Mouse (Mus musculus) neural tube, embryonic 15.5 days (tissue): Measurements from ENCODE around the gene Gab3. TPM values are rescaled to one million over a fixed set of nuclear protein-coding genes. Genes with fewer than 3 reads are reported as not detected.

Experiments
- ATAC-seq: fragments of 200-750 bp; cut with Nextera tagmentation; 2 replicates; pipeline ENCODE4 v1.8.0; 2017; ENCODE audit warnings: mild to moderate bottlenecking, moderate TSS enrichment, moderate library complexity; ENCODE audit not compliant: low FRiP score
- H3K27ac ChIP-seq: fragments of 300-500 bp; sonication (generic); replicated peaks from 2 replicates; pipeline ENCODE4 v1.5.1; 2015; ENCODE audit warnings: mild to moderate bottlenecking, inconsistent platforms
- H3K27me3 ChIP-seq: fragments of 300-500 bp; sonication (generic); replicated peaks from 2 replicates; pipeline ENCODE4 v1.6.1; 2015; ENCODE audit warnings: inconsistent platforms
- H3K36me3 ChIP-seq: fragments of 300-500 bp; sonication (generic); 2 replicates; pipeline ENCODE4 v1.6.1; 2015; ENCODE audit warnings: inconsistent platforms
- H3K4me1 ChIP-seq: fragments of 300-500 bp; sonication (generic); 2 replicates; pipeline ENCODE4 v1.6.1; 2015; ENCODE audit warnings: inconsistent platforms
- H3K4me2 ChIP-seq: fragments of 300-500 bp; sonication (generic); 2 replicates; pipeline ENCODE4 v1.6.1; 2015; ENCODE audit warnings: inconsistent platforms, mild to moderate bottlenecking, moderate library complexity
- H3K4me3 ChIP-seq: fragments of 300-500 bp; sonication (generic); replicated peaks from 2 replicates; pipeline ENCODE4 v1.5.1; 2015; ENCODE audit warnings: mild to moderate bottlenecking, inconsistent platforms
- H3K9ac ChIP-seq: fragments of 300-500 bp; sonication (generic); replicated peaks from 2 replicates; pipeline ENCODE4 v1.6.1; 2015; ENCODE audit warnings: mild to moderate bottlenecking, inconsistent platforms
- H3K9me3 ChIP-seq: fragments of 300-500 bp; sonication (generic); replicated peaks from 2 replicates; pipeline ENCODE4 v1.6.1; 2016; ENCODE audit warnings: inconsistent platforms
- WGBS: fragments of 180-500 bp; shearing (Covaris S2); methylation state at CpG from one replicate; pipeline ENCODE4 v1.1.7; 2015; ENCODE audit warnings: mixed read lengths; 5-methylcytosine and 5-hydroxymethylcytosine counted together
- polyA plus RNA-seq: library from polyadenylated mRNA; unstranded; fragments of >200 nt; fragmentation: Nextera tagmentation; extraction: Ambion mirVana; gene quantifications from 2 replicates; pipeline ENCODE4 v1.2.1, GENCODE M21; 2015

Gene Gab3
- polyA plus RNA-seq, result 3.4 and 3.7 TPM in 2 replicates

- Histone ChIP-seq H3K4me3 (peak within 1 kb of the TSS; percentile 50), H3K9me3 (no peaks in the 10 kb centered on the region), H3K9ac (peak within 1 kb of the TSS; percentile 43), H3K4me2 (peak within 1 kb of the TSS; percentile 58), H3K4me1 (no peaks in the 10 kb centered on the region), H3K36me3 (no peaks in the 10 kb centered on the region), H3K27me3 (no peaks in the 10 kb centered on the region), H3K27ac (peak within 1 kb of the TSS; percentile 58; the same call in 1 of the 2 replicates)
- ATAC-seq, result peak; percentile 95
- 10% methylated on average over 7 of the region's 17 CpGs for WGBS
Measured at GRCm38 (mm10) chrX:75084774-75085508, at the start of gene Gab3. TSS of gene Gab3 (minus strand) at chrX:75085458.

- Histone ChIP-seq H3K9me3 (no peaks in the 10 kb centered on the region), H3K4me3 (peak within 1 kb of the TSS; percentile 50)
- WGBS, result 19% methylated on average over 36 of the region's 36 CpGs
Measured at GRCm38 (mm10) chrX:75130467-75131160, 45.4 kb upstream of the Gab3 start, which contains the start of gene Mpp1. TSS of gene Mpp1 (minus strand) at chrX:75131016.

GRCm38 (mm10) chrX:75129474-75129873 lies 44.2 kb upstream of the Gab3 start:
- Histone ChIP-seq H3K9ac (no peak overlapping the region), H3K36me3 (no peaks in the 10 kb centered on the region), H3K27me3 (no peaks in the 10 kb centered on the region), H3K4me3 (no peak overlapping the region), H3K9me3 (no peaks in the 10 kb centered on the region), H3K4me1 (no peaks in the 10 kb centered on the region), H3K27ac (no peak overlapping the region), H3K4me2 (peak overlapping the region; percentile 11; the same call in 1 of the 2 replicates)
- WGBS, result 76% methylated on average over 2 of the region's 2 CpGs
- ATAC-seq, result no peak

More at GRCm38 (mm10) chrX:75130467-75131160, 45.4 kb upstream of the Gab3 start, which contains the start of gene Mpp1:
- H3K9ac ChIP-seq, result peak within 1 kb of the TSS; percentile 52
- H3K36me3 ChIP-seq, result no peaks in the 10 kb centered on the region
- peak; percentile 100 for ATAC-seq
- peak within 1 kb of the TSS; percentile 65 for H3K4me2 ChIP-seq
- H3K4me1 ChIP-seq, result no peaks in the 10 kb centered on the region
- H3K27me3 ChIP-seq, result no peaks in the 10 kb centered on the region
- peak within 1 kb of the TSS; percentile 66 for H3K27ac ChIP-seq

GRCm38 (mm10) chrX:75128333-75128980 lies 43.2 kb upstream of the Gab3 start:
- H3K9ac ChIP-seq, result no peak overlapping the region
- no peaks in the 10 kb centered on the region for H3K4me1 ChIP-seq
- no peaks in the 10 kb centered on the region for H3K36me3 ChIP-seq
- no peak for ATAC-seq
- H3K4me2 ChIP-seq, result no peak overlapping the region
- no peak overlapping the region for H3K27ac ChIP-seq
- H3K27me3 ChIP-seq, result no peaks in the 10 kb centered on the region
- H3K9me3 ChIP-seq, result no peaks in the 10 kb centered on the region
- H3K4me3 ChIP-seq, result no peak overlapping the region

- no peak for ATAC-seq
- Histone ChIP-seq H3K4me1 (no peaks in the 10 kb centered on the region), H3K4me2 (no peak overlapping the region), H3K36me3 (no peaks in the 10 kb centered on the region), H3K4me3 (no peak overlapping the region), H3K27me3 (no peaks in the 10 kb centered on the region), H3K9me3 (no peaks in the 10 kb centered on the region), H3K9ac (no peak overlapping the region), H3K27ac (no peak overlapping the region)
Measured at GRCm38 (mm10) chrX:75126893-75127292, 41.6 kb upstream of the Gab3 start.

- ATAC-seq, result no peak
- Histone ChIP-seq H3K4me1 (no peaks in the 10 kb centered on the region), H3K4me3 (no peak overlapping the region), H3K9ac (no peak overlapping the region), H3K36me3 (no peaks in the 10 kb centered on the region), H3K9me3 (no peaks in the 10 kb centered on the region), H3K4me2 (no peak overlapping the region), H3K27ac (no peak overlapping the region), H3K27me3 (no peaks in the 10 kb centered on the region)
- 87% methylated on average over 3 of the region's 3 CpGs for WGBS
Measured at GRCm38 (mm10) chrX:75125606-75126005, 40.3 kb upstream of the Gab3 start.

DNA sequence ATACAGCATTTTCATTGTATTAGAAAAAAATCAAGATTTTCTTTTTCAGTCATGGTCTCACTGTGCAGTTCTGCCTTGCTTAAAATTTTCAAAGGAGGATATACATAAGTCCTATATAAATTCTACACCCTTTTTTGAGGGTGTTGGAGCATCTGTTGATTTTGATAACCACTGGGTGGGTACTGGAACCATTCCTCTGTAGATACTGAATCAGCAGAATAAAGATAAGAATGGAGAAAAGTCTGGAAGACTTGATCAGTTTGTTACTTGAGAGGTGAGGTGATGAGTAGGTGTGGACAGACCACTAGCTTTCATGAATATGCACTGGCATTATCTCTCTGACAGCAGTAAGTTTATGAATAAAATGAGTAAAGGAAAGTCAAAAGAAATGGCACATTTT lies 30.3 kb upstream of the Gab3 start:
- no peak overlapping the region for H3K27ac ChIP-seq
- no peak overlapping the region for H3K9ac ChIP-seq
- H3K9me3 ChIP-seq, result no peaks in the 10 kb centered on the region
- no peaks in the 10 kb centered on the region for H3K4me1 ChIP-seq
- H3K4me2 ChIP-seq, result no peak overlapping the region
- peaks cover 2% of the 10 kb centered on the region; the same call in 1 of the 2 replicates for H3K36me3 ChIP-seq
- no peaks in the 10 kb centered on the region for H3K27me3 ChIP-seq
- no peak for ATAC-seq
- no peak overlapping the region for H3K4me3 ChIP-seq

- no peaks in the 10 kb centered on the region for H3K9me3 ChIP-seq
- ATAC-seq, result no peak
- no peaks in the 10 kb centered on the region for H3K27me3 ChIP-seq
- H3K4me2 ChIP-seq, result no peak overlapping the region
- 95% methylated on average over 6 of the region's 6 CpGs for WGBS
- H3K27ac ChIP-seq, result no peak overlapping the region
- no peak overlapping the region for H3K9ac ChIP-seq
- 0 out of 2 replicates have a peak, but pooled peaks cover 5% of the 10 kb centered on the region for H3K4me1 ChIP-seq
- peaks cover 14% of the 10 kb centered on the region for H3K36me3 ChIP-seq
- H3K4me3 ChIP-seq, result no peak overlapping the region
Measured at GRCm38 (mm10) chrX:75102293-75102692, 17.0 kb upstream of the Gab3 start.

DNA sequence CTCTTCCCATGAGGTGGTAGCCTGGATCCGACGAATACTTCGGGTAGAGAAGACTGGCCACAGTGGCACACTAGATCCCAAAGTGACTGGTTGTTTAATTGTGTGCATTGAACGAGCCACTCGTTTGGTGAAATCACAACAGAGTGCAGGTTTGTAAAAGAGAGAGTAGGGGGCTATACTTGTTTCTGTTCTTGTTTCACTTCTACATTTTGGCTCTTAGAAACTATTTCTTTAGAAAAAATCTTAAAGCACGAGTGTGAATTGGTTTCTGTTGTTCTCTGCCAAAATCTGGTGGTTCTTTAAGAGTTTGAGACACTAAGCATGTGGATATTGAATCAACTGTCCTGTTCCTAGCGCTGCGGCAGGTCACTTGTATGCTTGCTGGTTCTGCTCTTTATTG lies 13.5 kb upstream of the Gab3 start:
- H3K36me3 ChIP-seq, result no peaks in the 10 kb centered on the region
- no peak overlapping the region for H3K27ac ChIP-seq
- ATAC-seq, result no peak
- 90% methylated on average over 8 of the region's 8 CpGs for WGBS
- no peaks in the 10 kb centered on the region for H3K27me3 ChIP-seq
- H3K4me2 ChIP-seq, result no peak overlapping the region
- H3K4me1 ChIP-seq, result 0 out of 2 replicates have a peak, but pooled peaks cover 9% of the 10 kb centered on the region
- H3K9ac ChIP-seq, result no peak overlapping the region
- no peaks in the 10 kb centered on the region for H3K9me3 ChIP-seq
- H3K4me3 ChIP-seq, result no peak overlapping the region

DNA sequence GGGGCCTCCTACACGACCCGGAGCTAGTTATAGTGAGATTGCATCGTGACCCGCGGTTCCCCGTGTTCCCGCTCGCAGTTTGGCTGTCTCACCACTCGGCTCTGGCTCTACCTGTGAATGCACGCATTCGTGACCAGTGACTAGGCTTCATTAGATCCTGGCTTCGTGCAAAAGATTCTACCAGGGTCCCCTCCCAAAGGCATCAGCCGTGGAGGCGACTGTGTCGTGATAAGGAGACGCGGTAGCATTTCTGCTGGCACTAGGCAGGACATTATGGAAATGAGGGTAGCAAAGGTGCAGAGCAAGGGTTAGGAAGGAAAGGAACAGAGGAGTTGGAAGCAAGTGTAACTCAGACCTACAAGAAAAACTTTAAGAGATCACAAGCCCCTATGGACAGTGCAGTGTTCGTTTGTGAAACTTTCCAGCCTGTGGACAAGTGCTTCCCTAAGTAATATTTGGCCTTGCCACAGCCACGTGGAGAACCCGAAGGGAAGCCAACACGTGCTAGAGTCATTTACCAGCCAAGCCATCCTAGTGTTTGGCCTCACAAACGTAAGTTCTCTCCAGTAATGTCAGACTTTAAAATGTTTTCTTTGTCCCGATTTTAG lies 11.0 kb upstream of the Gab3 start:
- Histone ChIP-seq H3K4me1 (0 out of 2 replicates have a peak, but pooled peaks cover 9% of the 10 kb centered on the region), H3K27me3 (no peaks in the 10 kb centered on the region), H3K4me2 (peak overlapping the region; percentile 57), H3K9me3 (no peaks in the 10 kb centered on the region), H3K36me3 (no peaks in the 10 kb centered on the region), H3K9ac (peak overlapping the region; percentile 42), H3K27ac (peak overlapping the region; percentile 73), H3K4me3 (peak overlapping the region; percentile 56)
- ATAC-seq, result peak; percentile 60
- WGBS, result 25% methylated on average over 23 of the region's 23 CpGs

DNA sequence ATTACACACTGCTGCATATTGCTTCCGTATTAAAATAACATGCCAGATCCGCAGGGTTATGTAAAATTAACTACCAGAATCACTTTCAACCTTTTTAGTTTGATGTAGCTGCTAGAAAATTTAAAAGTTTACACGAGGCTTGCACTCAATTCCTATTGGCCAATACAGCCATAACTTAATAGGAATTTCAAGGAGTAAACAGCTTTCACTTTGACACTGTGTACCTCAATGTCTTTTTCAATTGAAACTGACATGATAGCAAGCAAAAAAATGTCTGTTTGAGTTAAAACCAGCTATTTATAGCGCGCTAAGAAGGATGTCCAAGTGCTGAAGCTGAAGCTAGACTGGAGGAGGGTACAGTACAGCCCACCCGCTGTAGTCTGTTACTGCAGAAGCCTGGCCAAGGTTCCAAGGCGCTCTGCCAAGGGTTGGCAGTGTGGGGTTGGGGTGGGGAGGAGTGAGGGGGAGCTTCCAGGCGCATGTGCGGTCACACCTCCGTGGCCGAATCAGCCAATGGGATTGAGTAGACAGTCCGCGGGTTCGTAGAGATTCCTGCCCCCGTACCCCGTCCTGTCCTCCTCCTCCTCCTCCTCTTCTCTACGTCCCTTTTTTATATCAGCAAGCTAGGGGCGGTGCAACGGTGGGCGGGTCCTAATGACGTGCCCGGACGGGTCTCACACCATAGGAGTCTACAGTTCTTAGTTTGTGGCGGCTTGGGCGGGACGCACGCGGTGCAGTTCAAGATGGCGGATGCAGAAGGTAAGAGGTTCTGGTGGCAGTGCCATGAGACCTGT lies 10.3 kb upstream of the Gab3 start, which contains the start of gene Dkc1:
TSS of gene Dkc1 (plus strand) at position 486 of the 794 bp plus-strand sequence.
- ATAC-seq, result peak; percentile 99
- Histone ChIP-seq H3K27ac (peak within 1 kb of the TSS; percentile 73), H3K4me1 (0 out of 2 replicates have a peak, but pooled peaks cover 9% of the 10 kb centered on the region), H3K9ac (peak within 1 kb of the TSS; percentile 42), H3K9me3 (no peaks in the 10 kb centered on the region), H3K36me3 (no peaks in the 10 kb centered on the region), H3K27me3 (no peaks in the 10 kb centered on the region), H3K4me3 (peak within 1 kb of the TSS; percentile 56), H3K4me2 (peak within 1 kb of the TSS; percentile 57)
- WGBS, result 13% methylated on average over 29 of the region's 29 CpGs
